Mouse (Mus musculus) liver, embryonic 11.5 days (tissue): ENCODE data around the gene Wnt9a. TPM values are rescaled to one million over a fixed set of nuclear protein-coding genes. Genes with fewer than 3 reads are reported as not detected.
A peak's percentile ranks its signal among the peaks of the same experiment; 100 is the strongest.

Experiments used
- ATAC-seq: fragments of 200-750 bp; cut with Nextera tagmentation; replicated peaks from 2 replicates; pipeline ENCODE4 v1.8.0; 2017; ENCODE audit warnings: moderate number of reproducible peaks, mild to moderate bottlenecking, moderate TSS enrichment, moderate library complexity; ENCODE audit not compliant: low FRiP score
- DNase-seq: peaks from one replicate; pipeline ENCODE4 v3.0.0-alpha.2; 2017; ENCODE audit warnings: low spot score
- H3K27ac ChIP-seq: fragments of 300-500 bp; sonication (generic); 2 replicates; pipeline ENCODE4 v1.5.1; 2014; ENCODE audit warnings: mild to moderate bottlenecking, low read depth, low read length, control low read depth
- H3K27me3 ChIP-seq: fragments of 300-500 bp; sonication (generic); replicated peaks from 2 replicates; pipeline ENCODE4 v1.6.1; 2014; ENCODE audit warnings: low read length, mixed read lengths; ENCODE audit not compliant: control insufficient read depth, insufficient read depth
- H3K36me3 ChIP-seq: fragments of 300-500 bp; sonication (generic); 2 replicates; pipeline ENCODE4 v1.6.1; 2014; ENCODE audit warnings: mild to moderate bottlenecking, low read length, moderate library complexity, mixed read lengths; ENCODE audit not compliant: control insufficient read depth, insufficient read depth
- H3K4me1 ChIP-seq: fragments of 300-500 bp; sonication (generic); replicated peaks from 2 replicates; pipeline ENCODE4 v1.6.1; 2014; ENCODE audit warnings: low read length, mixed read lengths; ENCODE audit not compliant: control insufficient read depth, insufficient read depth
- H3K4me2 ChIP-seq: fragments of 300-500 bp; sonication (generic); 2 replicates; pipeline ENCODE4 v1.6.1; 2014; ENCODE audit warnings: mild to moderate bottlenecking, control low read depth, moderate library complexity
- H3K4me3 ChIP-seq: fragments of 300-500 bp; sonication (generic); 2 replicates; pipeline ENCODE4 v1.5.1; 2014; ENCODE audit warnings: low read depth, low read length, control low read depth
- H3K9ac ChIP-seq: fragments of 300-500 bp; sonication (generic); 2 replicates; pipeline ENCODE4 v1.6.1; 2014; ENCODE audit warnings: low read depth, low read length, control low read depth
- H3K9me3 ChIP-seq: fragments of 300-500 bp; sonication (generic); 2 replicates; pipeline ENCODE4 v1.6.1; 2016; ENCODE audit warnings: low read length, inconsistent platforms, mixed read lengths; ENCODE audit not compliant: control insufficient read depth
- WGBS: fragments of 180-500 bp; shearing (Covaris S2); extraction: QIAGEN DNeasy Blood & Tissue Kit; methylation state at CpG from one replicate; pipeline ENCODE4 v1.1.7; 2014; 5-methylcytosine and 5-hydroxymethylcytosine counted together
- polyA plus RNA-seq: library from polyadenylated mRNA; unstranded; fragments of >200 nt; fragmentation: Nextera tagmentation; extraction: Ambion mirVana; gene quantifications from 2 replicates; pipeline ENCODE4 v1.2.1, GENCODE M21; 2014

The Wnt9a gene
- polyA plus RNA-seq, 1 experiment from 2014 or later: 0.56 TPM

- 69% methylated on average over 3 of the region's 3 CpGs for WGBS
- no peaks in the 10 kb centered on the region for H3K4me1 ChIP-seq
- no peak overlapping the region for H3K4me2 ChIP-seq
- ATAC-seq: no peak
- no peaks in the 10 kb centered on the region for H3K9me3 ChIP-seq
- H3K4me3 ChIP-seq: no peak overlapping the region
- no peak overlapping the region for H3K27ac ChIP-seq
- no peak overlapping the region for H3K9ac ChIP-seq
- H3K27me3 ChIP-seq: peaks cover 53% of the 10 kb centered on the region
- H3K36me3 ChIP-seq: no peaks in the 10 kb centered on the region
- DNase-seq: no peak
Observed at GRCm38 (mm10) chr11:59274184-59274583, 32.5 kb upstream of the Wnt9a start.

DNA sequence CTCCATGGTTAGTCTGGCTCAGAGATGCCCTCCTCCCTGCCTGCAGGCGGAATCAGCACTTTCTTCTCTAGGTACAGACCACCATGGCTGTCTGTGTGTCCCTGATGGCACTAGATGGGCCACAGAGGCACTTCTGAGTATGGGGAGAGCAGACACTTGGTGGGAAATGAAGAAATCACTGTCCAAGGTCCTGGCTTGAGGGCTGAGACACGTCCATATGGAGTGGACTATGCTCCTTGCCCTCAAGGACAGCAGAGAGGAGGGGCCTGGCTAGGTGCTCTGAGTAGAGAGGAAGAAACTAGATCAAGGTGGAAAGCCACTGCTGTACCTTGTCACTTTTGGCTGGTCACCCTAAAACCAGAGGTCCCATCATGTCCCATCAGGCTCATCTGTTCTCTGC is 29.9 kb upstream of the Wnt9a start:
- Histone ChIP-seq H3K4me1 (no peaks in the 10 kb centered on the region), H3K4me2 (no peak overlapping the region), H3K27ac (no peak overlapping the region), H3K36me3 (no peaks in the 10 kb centered on the region), H3K9me3 (no peaks in the 10 kb centered on the region), H3K27me3 (peaks cover 70% of the 10 kb centered on the region), H3K9ac (no peak overlapping the region), H3K4me3 (no peak overlapping the region)
- DNase-seq: no peak
- 11% methylated on average over 2 of the region's 2 CpGs for WGBS
- ATAC-seq: no peak

DNA sequence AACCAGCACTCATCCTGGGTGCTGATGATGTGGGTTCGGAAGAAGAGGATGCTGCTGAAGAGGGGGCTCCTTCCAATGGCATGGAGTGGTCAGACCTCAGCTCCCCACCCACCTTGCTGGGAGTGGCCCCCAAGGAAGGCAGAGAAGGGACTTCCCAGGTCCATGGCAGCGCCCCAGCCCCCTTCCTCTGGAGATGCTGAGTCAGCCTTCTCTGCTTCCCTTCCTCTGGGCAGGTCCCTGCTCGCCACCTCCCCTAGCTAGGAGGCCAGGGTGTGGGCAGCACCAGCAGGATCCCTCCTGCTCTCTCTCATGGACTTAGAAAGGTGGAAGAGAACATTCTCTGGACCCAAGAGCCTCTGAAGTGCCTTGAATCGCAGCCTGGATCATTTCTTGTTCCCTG is 28.7 kb upstream of the Wnt9a start:
- no peak for ATAC-seq
- Histone ChIP-seq H3K27ac (no peak overlapping the region), H3K27me3 (peaks cover 67% of the 10 kb centered on the region), H3K4me1 (no peaks in the 10 kb centered on the region), H3K36me3 (no peaks in the 10 kb centered on the region), H3K4me3 (no peak overlapping the region), H3K4me2 (no peak overlapping the region), H3K9me3 (no peaks in the 10 kb centered on the region), H3K9ac (no peak overlapping the region)
- DNase-seq: no peak
- 60% methylated on average over 4 of the region's 4 CpGs for whole genome bisulfite sequencing

GRCm38 (mm10) chr11:59282111-59282510 is 24.6 kb upstream of the Wnt9a start:
- Histone ChIP-seq H3K9ac (no peak overlapping the region), H3K9me3 (no peaks in the 10 kb centered on the region), H3K4me2 (no peak overlapping the region), H3K4me3 (no peak overlapping the region), H3K27ac (no peak overlapping the region), H3K27me3 (peaks cover 79% of the 10 kb centered on the region), H3K36me3 (no peaks in the 10 kb centered on the region), H3K4me1 (no peaks in the 10 kb centered on the region)
- ATAC-seq (no peak), DNase-seq (no peak)
- WGBS: 58% methylated on average over 5 of the region's 5 CpGs

DNA sequence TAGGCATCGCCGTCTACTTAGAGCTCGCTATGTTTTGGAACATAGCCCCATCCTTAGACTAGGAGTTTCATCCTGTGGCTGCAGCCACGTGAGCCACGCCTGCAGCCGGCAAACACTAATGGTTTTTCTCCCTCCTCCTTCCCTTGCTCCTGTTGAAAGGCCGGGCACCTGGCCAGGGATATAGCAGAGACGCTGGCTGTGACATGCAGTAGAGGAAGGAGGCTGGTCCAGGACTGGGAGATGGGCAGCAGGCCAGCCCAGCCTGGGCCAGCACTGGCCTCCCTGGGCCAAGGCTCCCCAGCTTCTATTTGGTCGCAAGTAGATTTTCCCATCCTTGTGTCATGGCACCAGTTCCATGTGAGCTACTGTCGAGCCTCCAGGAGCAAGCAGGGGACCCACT is 23.8 kb upstream of the Wnt9a start:
- Histone ChIP-seq H3K27ac (no peak overlapping the region), H3K27me3 (peaks cover 82% of the 10 kb centered on the region), H3K36me3 (no peaks in the 10 kb centered on the region), H3K9me3 (no peaks in the 10 kb centered on the region), H3K4me2 (no peak overlapping the region), H3K4me1 (no peaks in the 10 kb centered on the region), H3K4me3 (no peak overlapping the region), H3K9ac (no peak overlapping the region)
- 74% methylated on average over 10 of the region's 10 CpGs for WGBS
- DNase-seq (no peak), ATAC-seq (no peak)

DNA sequence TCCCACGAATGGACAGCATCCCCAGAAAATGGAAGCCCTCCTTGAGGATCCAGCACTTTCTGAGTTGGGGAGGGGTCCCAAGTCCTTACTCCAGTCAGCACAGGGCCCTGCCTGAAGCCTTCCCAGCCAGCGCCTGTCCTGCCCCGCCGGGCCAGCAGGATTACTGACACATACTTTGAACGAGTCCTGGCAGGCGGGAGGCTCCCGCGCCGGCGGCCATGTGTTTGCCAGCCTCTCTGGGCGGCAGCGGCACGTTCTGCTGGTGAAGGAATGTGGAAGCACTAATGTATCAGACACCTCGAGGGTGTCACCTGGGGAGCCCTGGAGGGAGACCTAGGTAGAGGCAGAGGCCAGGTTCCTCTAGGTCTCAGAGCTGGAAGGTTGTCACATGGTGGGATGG is 22.6 kb upstream of the Wnt9a start:
- no peak for DNase-seq
- WGBS: 25% methylated on average over 14 of the region's 14 CpGs
- H3K4me1 ChIP-seq: no peaks in the 10 kb centered on the region
- no peaks in the 10 kb centered on the region for H3K9me3 ChIP-seq
- no peak for ATAC-seq
- H3K4me3 ChIP-seq: no peak overlapping the region
- no peak overlapping the region for H3K4me2 ChIP-seq
- peaks cover 87% of the 10 kb centered on the region for H3K27me3 ChIP-seq
- no peaks in the 10 kb centered on the region for H3K36me3 ChIP-seq
- H3K9ac ChIP-seq: no peak overlapping the region
- H3K27ac ChIP-seq: no peak overlapping the region

GRCm38 (mm10) chr11:59289706-59290105 is 17.0 kb upstream of the Wnt9a start:
- Histone ChIP-seq H3K4me1 (no peaks in the 10 kb centered on the region), H3K9ac (no peak overlapping the region), H3K4me3 (no peak overlapping the region), H3K4me2 (no peak overlapping the region), H3K36me3 (no peaks in the 10 kb centered on the region), H3K27me3 (peaks cover 94% of the 10 kb centered on the region), H3K9me3 (no peaks in the 10 kb centered on the region), H3K27ac (no peak overlapping the region)
- WGBS: 2% methylated on average over 25 of the region's 25 CpGs
- ATAC-seq (no peak), DNase-seq (no peak)

- DNase-seq (no peak), ATAC-seq (no peak)
- Histone ChIP-seq H3K9me3 (no peaks in the 10 kb centered on the region), H3K4me1 (no peaks in the 10 kb centered on the region), H3K9ac (no peak within 1 kb of the TSS), H3K36me3 (no peaks in the 10 kb centered on the region), H3K27me3 (peaks cover 89% of the 10 kb centered on the region), H3K4me3 (peak within 1 kb of the TSS; percentile 31; the same call in 1 of the 2 replicates), H3K27ac (no peak within 1 kb of the TSS), H3K4me2 (peak within 1 kb of the TSS; percentile 37; the same call in 1 of the 2 replicates)
- WGBS: 2% methylated on average over 47 of the region's 60 CpGs
Observed at GRCm38 (mm10) chr11:59290702-59291303, 15.9 kb upstream of the Wnt9a start, which contains the start of gene Wnt3a. Gene Wnt3a, minus strand, starts transcription at chr11:59290752.

GRCm38 (mm10) chr11:59293616-59294015 is 13.1 kb upstream of the Wnt9a start:
- no peak for ATAC-seq
- Histone ChIP-seq H3K27me3 (peaks cover 88% of the 10 kb centered on the region), H3K4me2 (no peak overlapping the region), H3K36me3 (no peaks in the 10 kb centered on the region), H3K9ac (no peak overlapping the region), H3K9me3 (no peaks in the 10 kb centered on the region), H3K4me1 (no peaks in the 10 kb centered on the region), H3K4me3 (no peak overlapping the region), H3K27ac (no peak overlapping the region)
- 17% methylated on average over 7 of the region's 7 CpGs for WGBS
- peak; percentile 56 for DNase-seq
